Mouse (Mus musculus) heart, embryonic 16.5 days (tissue): ENCODE results near the gene Ubn1. TPM values are rescaled to one million over a fixed set of nuclear protein-coding genes. Genes with fewer than 3 reads are reported as not detected.

Experiments used
- ATAC-seq: fragments of 200-750 bp; cut with Nextera tagmentation; replicated peaks from 2 replicates; pipeline ENCODE4 v1.8.0; 2017; ENCODE audit warnings: moderate number of reproducible peaks; ENCODE audit not compliant: insufficient read depth, low FRiP score; ENCODE audit errors: extremely low read depth
- H3K27ac ChIP-seq: fragments of 300-500 bp; sonication (generic); 2 replicates; pipeline ENCODE4 v1.5.1; 2014; ENCODE audit warnings: mild to moderate bottlenecking, low read length, control low read depth, moderate library complexity
- H3K27me3 ChIP-seq: fragments of 300-500 bp; sonication (generic); 2 replicates; pipeline ENCODE4 v1.6.1; 2014; ENCODE audit warnings: low read length, mixed read lengths; ENCODE audit not compliant: control insufficient read depth, insufficient read depth
- H3K36me3 ChIP-seq: fragments of 300-500 bp; sonication (generic); 2 replicates; pipeline ENCODE4 v1.6.1; 2014; ENCODE audit not compliant: control insufficient read depth, insufficient read depth
- H3K4me1 ChIP-seq: fragments of 300-500 bp; sonication (generic); 2 replicates; pipeline ENCODE4 v1.6.1; 2014; ENCODE audit warnings: low read length, mixed read lengths; ENCODE audit not compliant: control insufficient read depth, insufficient read depth
- H3K4me2 ChIP-seq: fragments of 300-500 bp; sonication (generic); 2 replicates; pipeline ENCODE4 v1.6.1; 2014; ENCODE audit warnings: low read depth, mild to moderate bottlenecking, control low read depth, low read length
- H3K4me3 ChIP-seq: fragments of 300-500 bp; sonication (generic); 2 replicates; pipeline ENCODE4 v1.5.1; 2014; ENCODE audit warnings: mild to moderate bottlenecking, control low read depth, low read length
- H3K9ac ChIP-seq: fragments of 300-500 bp; sonication (generic); 2 replicates; pipeline ENCODE4 v1.6.1; 2014; ENCODE audit warnings: low read length, control low read depth
- H3K9me3 ChIP-seq: fragments of 300-500 bp; sonication (generic); replicated peaks from 2 replicates; pipeline ENCODE4 v1.6.1; 2016; ENCODE audit warnings: low read length; ENCODE audit not compliant: control insufficient read depth
- WGBS: fragments of 180-500 bp; shearing (Covaris S2); extraction: QIAGEN DNeasy Blood & Tissue Kit; methylation state at CpG from one replicate; pipeline ENCODE4 v1.1.7; 2014; 5-methylcytosine and 5-hydroxymethylcytosine counted together
- polyA plus RNA-seq: library from polyadenylated mRNA; unstranded; fragments of >200 nt; fragmentation: Nextera tagmentation; extraction: Ambion mirVana; gene quantifications from 2 replicates; pipeline ENCODE4 v1.2.1, GENCODE M21; 2015

Ubn1 gene
- polyA plus RNA-seq, 1 experiment from 2014 or later = 14.0 TPM

- Histone ChIP-seq H3K4me1 (peaks cover 5% of the 10 kb centered on the region; the same call in 1 of the 2 replicates), H3K27me3 (no peaks in the 10 kb centered on the region), H3K4me3 (no peak overlapping the region), H3K9me3 (no peaks in the 10 kb centered on the region), H3K4me2 (no peak overlapping the region), H3K36me3 (no peaks in the 10 kb centered on the region), H3K27ac (no peak overlapping the region), H3K9ac (no peak overlapping the region)
- no peak for ATAC-seq
- WGBS = 77% methylated on average over 5 of the region's 5 CpGs
Measured at GRCm38 (mm10) chr16:5093285-5093684, 43.4 kb downstream of the Ubn1 start.

- Histone ChIP-seq H3K4me3 (no peak overlapping the region), H3K4me1 (peaks cover 2% of the 10 kb centered on the region; the same call in 1 of the 2 replicates), H3K27ac (no peak overlapping the region), H3K36me3 (no peaks in the 10 kb centered on the region), H3K9ac (no peak overlapping the region), H3K27me3 (no peaks in the 10 kb centered on the region), H3K4me2 (no peak overlapping the region), H3K9me3 (no peaks in the 10 kb centered on the region)
- no peak for ATAC-seq
- WGBS = 85% methylated on average over 8 of the region's 8 CpGs
Measured at GRCm38 (mm10) chr16:5096504-5096903, 46.6 kb downstream of the Ubn1 start.

GRCm38 (mm10) chr16:5101000-5101399 is 51.1 kb downstream of the Ubn1 start:
- 62% methylated on average over 6 of the region's 6 CpGs for WGBS
- H3K9me3 ChIP-seq = no peaks in the 10 kb centered on the region
- no peak overlapping the region for H3K4me2 ChIP-seq
- no peaks in the 10 kb centered on the region for H3K36me3 ChIP-seq
- H3K27ac ChIP-seq = no peak overlapping the region
- H3K27me3 ChIP-seq = no peaks in the 10 kb centered on the region
- no peak overlapping the region for H3K4me3 ChIP-seq
- H3K9ac ChIP-seq = no peak overlapping the region
- no peaks in the 10 kb centered on the region for H3K4me1 ChIP-seq
- ATAC-seq = no peak

- H3K36me3 ChIP-seq = no peaks in the 10 kb centered on the region
- no peak for ATAC-seq
- no peak overlapping the region for H3K9ac ChIP-seq
- 0 out of 2 replicates have a peak, but pooled peaks cover 3% of the 10 kb centered on the region for H3K9me3 ChIP-seq
- H3K4me1 ChIP-seq = peaks cover 14% of the 10 kb centered on the region
- no peak overlapping the region for H3K4me2 ChIP-seq
- no peak overlapping the region for H3K4me3 ChIP-seq
- WGBS = 80% methylated on average over 7 of the region's 7 CpGs
- H3K27ac ChIP-seq = no peak overlapping the region
- H3K27me3 ChIP-seq = no peaks in the 10 kb centered on the region
Measured at GRCm38 (mm10) chr16:5109877-5110276, 60.0 kb downstream of the Ubn1 start.

- 86% methylated on average over 3 of the region's 3 CpGs for WGBS
Measured at GRCm38 (mm10) chr16:5111021-5111420, 61.2 kb downstream of the Ubn1 start.

GRCm38 (mm10) chr16:5113002-5113550 is 63.2 kb downstream of the Ubn1 start:
- no peak overlapping the region for H3K4me2 ChIP-seq
- WGBS = 41% methylated on average over 4 of the region's 4 CpGs
- 0 out of 2 replicates have a peak, but pooled peaks cover 3% of the 10 kb centered on the region for H3K9me3 ChIP-seq
- H3K4me3 ChIP-seq = no peak overlapping the region
- ATAC-seq = peak; percentile 64
- no peaks in the 10 kb centered on the region for H3K36me3 ChIP-seq
- no peaks in the 10 kb centered on the region for H3K27me3 ChIP-seq
- peaks cover 14% of the 10 kb centered on the region for H3K4me1 ChIP-seq
- no peak overlapping the region for H3K27ac ChIP-seq
- H3K9ac ChIP-seq = no peak overlapping the region

More at GRCm38 (mm10) chr16:5111021-5111420, 61.2 kb downstream of the Ubn1 start:
- no peak overlapping the region for H3K9ac ChIP-seq
- peaks cover 14% of the 10 kb centered on the region for H3K4me1 ChIP-seq
- H3K27me3 ChIP-seq = no peaks in the 10 kb centered on the region
- H3K27ac ChIP-seq = no peak overlapping the region
- H3K36me3 ChIP-seq = no peaks in the 10 kb centered on the region
- no peak overlapping the region for H3K4me3 ChIP-seq
- H3K4me2 ChIP-seq = no peak overlapping the region
- H3K9me3 ChIP-seq = 0 out of 2 replicates have a peak, but pooled peaks cover 3% of the 10 kb centered on the region
- no peak for ATAC-seq

- Histone ChIP-seq H3K4me3 (no peak overlapping the region), H3K9ac (no peak overlapping the region), H3K27ac (no peak overlapping the region), H3K4me2 (no peak overlapping the region), H3K36me3 (no peaks in the 10 kb centered on the region), H3K27me3 (no peaks in the 10 kb centered on the region), H3K4me1 (peaks cover 14% of the 10 kb centered on the region), H3K9me3 (no peaks in the 10 kb centered on the region)
- ATAC-seq = no peak; the same call in 1 of the 2 replicates
- WGBS = 38% methylated on average over 2 of the region's 2 CpGs
Measured at GRCm38 (mm10) chr16:5113582-5113981, 63.7 kb downstream of the Ubn1 start.

- H3K27me3 ChIP-seq = peaks cover 12% of the 10 kb centered on the region; the same call in 1 of the 2 replicates
- no peaks in the 10 kb centered on the region for H3K36me3 ChIP-seq
- no peak overlapping the region for H3K4me3 ChIP-seq
- H3K9ac ChIP-seq = no peak overlapping the region
- 0 out of 2 replicates have a peak, but pooled peaks cover under 1% of the 10 kb centered on the region for H3K9me3 ChIP-seq
- no peaks in the 10 kb centered on the region for H3K4me1 ChIP-seq
- no peak overlapping the region for H3K27ac ChIP-seq
- ATAC-seq = no peak
- 68% methylated on average over 4 of the region's 4 CpGs for WGBS
- H3K4me2 ChIP-seq = no peak overlapping the region
Measured at GRCm38 (mm10) chr16:5119385-5119784, 69.5 kb downstream of the Ubn1 start.

- no peak overlapping the region for H3K4me2 ChIP-seq
- H3K4me3 ChIP-seq = no peak overlapping the region
- ATAC-seq = no peak
Measured at GRCm38 (mm10) chr16:5119845-5120244, 70.0 kb downstream of the Ubn1 start.

More at GRCm38 (mm10) chr16:5119845-5120244, 70.0 kb downstream of the Ubn1 start:
- Histone ChIP-seq H3K9me3 (0 out of 2 replicates have a peak, but pooled peaks cover 2% of the 10 kb centered on the region), H3K27ac (no peak overlapping the region), H3K36me3 (no peaks in the 10 kb centered on the region), H3K4me1 (no peaks in the 10 kb centered on the region), H3K9ac (no peak overlapping the region), H3K27me3 (peaks cover 12% of the 10 kb centered on the region; the same call in 1 of the 2 replicates)
- WGBS = 77% methylated on average over 4 of the region's 4 CpGs
